Mouse (Mus musculus) yolk sac, embryonic 10.5 days (tissue): ENCODE measurements around the gene Lyzl4.

Experiments used
- DNase-seq: peaks from one replicate; pipeline ENCODE4 v3.0.0-alpha.2; 2017; ENCODE audit warnings: low spot score

Gene Lyzl4

GRCm38 (mm10) chr9:121600201-121600860 is 41.6 kb downstream of the Lyzl4 start:
- no peak for DNase-seq

DNA sequence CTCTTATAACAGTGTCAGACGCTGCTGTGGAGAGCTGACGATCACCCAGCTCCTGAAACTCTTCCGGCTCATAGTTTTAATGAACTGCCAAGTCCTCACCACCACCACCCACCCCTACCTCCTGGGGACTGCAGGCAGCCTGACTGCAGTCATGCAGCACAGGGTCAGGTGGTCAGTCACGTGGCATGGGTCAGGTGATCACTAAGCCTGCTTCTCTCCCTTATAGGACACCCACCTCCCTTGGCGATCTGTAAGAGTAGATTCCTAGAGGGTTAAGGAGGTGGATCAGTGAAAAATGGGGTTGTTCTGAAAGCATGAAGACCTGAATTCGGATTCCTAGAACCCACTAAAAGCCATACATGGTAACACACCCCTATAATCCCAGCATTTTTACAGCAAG is 42.3 kb downstream of the Lyzl4 start:
- DNase-seq, result peak; percentile 17

- DNase-seq, result no peak
Measured at GRCm38 (mm10) chr9:121598106-121598505, 43.8 kb downstream of the Lyzl4 start.

- no peak for DNase-seq
Measured at GRCm38 (mm10) chr9:121594771-121595170, 47.1 kb downstream of the Lyzl4 start.

DNA sequence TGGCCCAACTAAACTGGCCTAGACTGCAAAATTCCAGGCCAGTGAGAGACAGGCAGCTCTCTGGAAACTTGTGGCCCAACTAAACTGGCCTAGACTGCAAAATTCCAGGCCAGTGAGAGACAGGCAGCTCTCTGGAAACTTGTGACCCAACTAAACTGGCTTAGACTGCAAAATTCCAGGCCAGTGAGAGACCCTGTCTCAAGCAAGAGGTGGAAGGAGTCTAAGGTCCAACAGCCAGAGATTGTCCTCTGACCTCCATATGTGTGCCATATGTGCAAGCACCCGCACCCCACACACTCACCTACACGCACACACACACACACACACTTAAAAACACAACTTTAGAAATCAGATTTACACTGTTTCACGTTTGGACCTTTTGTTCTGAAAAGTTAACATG is 48.1 kb downstream of the Lyzl4 start:
- peak; percentile 53 for DNase-seq

DNA sequence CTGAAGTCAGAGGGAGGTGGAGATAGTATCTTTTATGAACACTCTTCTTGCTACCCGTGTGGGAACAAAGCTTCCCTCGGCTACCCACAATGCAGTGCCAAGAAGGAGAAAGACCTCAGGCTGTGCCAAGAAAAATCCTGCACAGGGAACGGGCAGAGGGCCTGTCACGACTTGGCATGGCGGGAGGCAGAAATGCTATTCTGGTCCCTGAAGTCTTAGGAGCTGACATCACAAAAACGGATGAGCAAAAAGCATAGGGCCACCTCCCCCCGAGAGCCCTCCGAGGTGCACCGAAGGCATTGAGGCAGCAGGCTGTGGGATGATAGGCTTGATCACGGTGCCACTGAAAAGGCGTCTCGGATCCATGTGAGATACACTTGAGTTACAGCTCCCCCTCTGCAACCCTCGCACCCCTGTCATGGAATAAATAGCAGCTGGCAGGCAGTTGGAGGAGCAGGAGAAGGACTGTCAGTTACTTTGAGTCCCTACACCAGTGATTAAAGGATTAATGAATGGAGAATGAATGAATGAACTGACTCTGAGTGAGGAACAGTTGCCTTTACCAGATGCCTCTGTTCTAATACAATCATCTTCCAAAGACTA is 48.8 kb downstream of the Lyzl4 start:
- no peak for DNase-seq

- no peak for DNase-seq
Measured at GRCm38 (mm10) chr9:121589533-121589932, 52.4 kb downstream of the Lyzl4 start.

DNA sequence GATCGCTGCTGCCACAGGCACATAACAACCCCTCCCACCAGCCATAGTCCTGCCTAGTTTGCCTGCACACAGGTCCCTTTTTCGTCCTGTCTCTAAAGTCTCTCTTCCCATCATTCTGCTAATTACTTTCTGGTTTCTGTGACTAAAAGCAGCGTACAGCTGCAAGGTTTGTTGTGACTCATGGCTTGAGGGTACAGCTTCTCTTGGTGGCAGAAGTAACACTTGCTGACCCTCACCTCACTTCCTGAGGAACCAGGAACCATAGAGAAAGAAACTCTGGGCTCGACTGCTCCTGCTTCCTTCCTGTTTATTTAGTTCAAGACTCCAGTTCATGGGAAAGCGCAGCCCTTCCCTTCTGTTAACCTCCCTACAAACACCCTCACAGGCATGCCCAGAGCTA is 67.5 kb downstream of the Lyzl4 start:
- no peak for DNase-seq

DNA sequence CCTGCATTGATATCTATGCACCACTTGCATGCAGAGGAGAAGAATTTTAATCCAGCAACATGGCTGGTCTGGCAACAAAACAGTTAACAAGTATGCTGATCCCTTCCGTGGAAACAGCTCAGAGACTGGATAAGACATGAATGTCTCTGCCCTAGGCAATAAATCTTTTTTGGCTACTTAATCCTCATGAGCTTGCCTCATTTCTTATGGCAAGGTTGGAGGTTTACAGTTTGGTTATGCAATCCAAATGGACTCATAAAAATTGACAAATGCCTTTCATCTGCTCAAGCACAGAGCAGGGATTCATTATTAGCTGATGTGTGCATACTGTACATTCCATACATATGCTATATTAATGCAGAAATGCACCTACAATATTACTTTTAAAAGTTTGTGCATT is 73.4 kb downstream of the Lyzl4 start:
- no peak for DNase-seq

DNA sequence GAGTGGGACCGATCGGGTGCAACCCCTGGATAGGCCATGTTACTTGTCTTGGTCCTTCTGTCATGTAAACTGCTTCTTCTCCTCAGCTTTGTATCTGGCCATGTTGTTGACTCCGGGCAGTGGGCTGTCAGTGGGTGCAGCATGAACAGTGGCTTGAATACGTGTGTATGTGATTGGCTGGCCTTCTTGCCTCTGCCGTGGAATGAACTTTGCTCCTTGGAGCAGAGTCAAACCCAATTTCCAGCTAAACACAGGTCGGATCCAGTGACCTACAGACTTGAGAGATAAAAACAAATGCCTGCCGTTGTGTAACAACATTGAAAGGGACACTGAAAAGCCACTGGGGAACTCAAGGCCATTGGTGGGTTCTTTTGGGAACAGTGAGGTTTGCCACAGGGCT is 75.5 kb downstream of the Lyzl4 start:
- DNase-seq, result peak; percentile 72

DNA sequence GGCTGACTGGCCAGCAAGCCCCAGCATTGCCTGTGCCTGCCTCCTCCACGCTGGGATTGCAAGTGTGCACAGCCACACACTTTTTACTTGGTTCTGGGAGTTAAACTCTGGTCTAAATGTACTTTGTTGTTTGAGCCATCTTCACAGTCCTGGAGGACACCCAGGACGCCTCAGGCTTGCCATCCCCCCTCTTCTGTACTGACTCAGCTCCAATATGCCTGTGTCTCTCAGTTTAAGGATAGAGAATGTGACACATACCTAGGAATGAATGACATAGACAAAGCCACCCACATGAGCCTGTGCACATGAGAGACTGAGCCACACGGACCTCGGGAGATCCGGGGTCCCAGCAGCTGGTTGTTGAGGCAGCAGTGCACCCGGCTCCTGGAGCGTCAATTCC is 78.6 kb downstream of the Lyzl4 start:
- DNase-seq, result no peak

GRCm38 (mm10) chr9:121560515-121560914 is 81.4 kb downstream of the Lyzl4 start:
- DNase-seq, result no peak

- DNase-seq, result no peak
Measured at GRCm38 (mm10) chr9:121558167-121558566, 83.7 kb downstream of the Lyzl4 start.

- no peak for DNase-seq
Measured at GRCm38 (mm10) chr9:121556913-121557312, 85.0 kb downstream of the Lyzl4 start.

GRCm38 (mm10) chr9:121555395-121556000 is 86.4 kb downstream of the Lyzl4 start:
- DNase-seq, result no peak

DNA sequence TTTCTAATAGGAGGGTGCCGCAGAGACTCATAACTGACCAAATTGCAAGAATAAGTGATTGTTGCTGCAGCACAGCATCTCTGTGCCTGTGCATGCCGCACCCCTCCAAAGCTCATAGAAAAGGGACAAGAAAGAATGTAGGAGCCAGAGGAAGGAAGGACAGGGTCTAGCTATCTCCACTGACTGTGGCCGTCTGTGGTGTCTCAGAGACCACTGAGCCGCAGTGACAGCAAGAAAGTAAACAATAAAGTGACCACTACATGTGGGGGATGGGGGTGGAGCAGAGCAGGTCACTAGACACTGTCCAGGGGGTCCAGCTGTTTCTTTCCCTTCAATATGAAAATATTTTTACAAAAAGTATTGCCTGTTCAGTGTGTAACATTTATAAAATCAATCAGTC is 88.3 kb downstream of the Lyzl4 start:
- no peak for DNase-seq

- no peak for DNase-seq
Measured at GRCm38 (mm10) chr9:121550327-121550771, 91.5 kb downstream of the Lyzl4 start.

- no peak for DNase-seq
Measured at GRCm38 (mm10) chr9:121549444-121549843, 92.5 kb downstream of the Lyzl4 start.

GRCm38 (mm10) chr9:121549010-121549409 is 92.9 kb downstream of the Lyzl4 start:
- DNase-seq, result peak; percentile 13

DNA sequence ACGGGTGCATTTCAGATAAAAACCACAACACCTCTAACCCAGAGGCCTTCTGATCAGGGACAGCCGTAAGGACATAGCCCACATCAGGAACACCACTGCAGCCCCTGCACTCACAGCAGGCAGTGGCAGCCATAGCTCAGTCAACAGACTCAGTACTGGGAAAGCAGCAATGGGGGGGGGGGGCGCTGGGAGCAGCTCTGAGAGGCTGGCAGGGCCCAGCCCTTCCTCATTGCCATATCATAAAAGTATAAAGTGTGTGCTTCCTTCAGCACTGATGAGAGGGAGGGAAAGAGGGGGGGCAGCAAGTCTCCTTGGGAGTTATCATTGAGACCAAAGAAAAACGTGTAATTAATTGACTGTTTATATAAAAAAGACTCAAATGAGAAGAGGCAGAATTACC is 94.5 kb downstream of the Lyzl4 start:
- no peak for DNase-seq

- no peak for DNase-seq
Measured at GRCm38 (mm10) chr9:121541530-121541929, 100.4 kb downstream of the Lyzl4 start.

DNA sequence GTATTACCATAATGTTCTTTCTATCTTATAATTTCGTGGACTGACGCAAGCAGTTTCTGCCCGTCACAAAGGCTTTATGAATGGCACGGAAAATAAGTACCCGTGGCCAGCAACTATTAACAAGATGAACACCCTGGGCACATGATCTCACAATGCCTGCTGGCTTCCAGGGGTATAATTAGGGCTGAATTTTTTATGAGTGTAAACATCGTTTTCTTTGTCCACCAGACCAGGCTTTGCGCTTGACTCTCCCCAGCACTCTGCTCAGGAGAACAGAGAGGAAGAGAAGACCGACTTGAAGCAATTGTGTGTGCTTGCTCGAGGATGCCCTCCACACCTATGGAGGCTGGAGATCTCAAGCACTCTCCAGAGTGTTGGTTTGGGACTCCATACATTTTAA is 109.3 kb downstream of the Lyzl4 start:
- no peak for DNase-seq

DNA sequence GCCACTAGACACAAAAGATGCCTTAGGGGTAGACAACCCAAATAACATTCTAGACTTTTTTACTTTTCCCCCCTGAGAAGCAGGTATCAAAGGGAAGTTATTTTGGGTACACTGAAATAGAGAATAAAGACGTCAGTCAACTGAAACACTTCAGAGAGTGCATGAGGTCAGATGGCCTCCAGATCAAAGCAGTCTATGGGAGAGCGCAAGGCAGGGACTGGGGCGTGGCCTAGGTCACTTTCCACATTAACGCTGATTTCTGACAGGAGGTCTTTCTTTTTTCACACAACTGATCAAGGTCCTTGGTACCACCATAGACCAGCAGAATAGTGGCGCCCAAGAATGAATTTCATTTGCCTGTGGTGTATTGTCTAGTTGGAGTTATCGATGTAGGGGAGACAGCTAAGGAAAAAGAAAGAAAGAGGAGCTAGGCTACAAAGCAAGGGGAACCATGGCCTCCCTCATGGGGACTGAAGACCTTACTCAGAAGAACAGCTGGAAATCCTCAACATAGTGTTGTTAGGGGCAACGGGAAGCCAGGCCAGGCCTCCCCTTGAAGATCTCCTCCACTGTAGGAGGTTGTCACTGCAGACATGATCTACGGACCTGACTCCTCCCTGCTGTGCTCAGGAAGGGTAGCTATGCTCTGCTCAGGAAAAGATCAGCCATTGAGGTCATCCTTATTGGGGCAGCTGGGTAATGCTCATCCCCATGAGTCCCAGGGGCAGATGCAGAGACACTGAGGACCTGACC is 113.1 kb downstream of the Lyzl4 start:
- no peak for DNase-seq
